ENCODE assay signal across 21 mouse cellular contexts in the genomic region with DNA sequence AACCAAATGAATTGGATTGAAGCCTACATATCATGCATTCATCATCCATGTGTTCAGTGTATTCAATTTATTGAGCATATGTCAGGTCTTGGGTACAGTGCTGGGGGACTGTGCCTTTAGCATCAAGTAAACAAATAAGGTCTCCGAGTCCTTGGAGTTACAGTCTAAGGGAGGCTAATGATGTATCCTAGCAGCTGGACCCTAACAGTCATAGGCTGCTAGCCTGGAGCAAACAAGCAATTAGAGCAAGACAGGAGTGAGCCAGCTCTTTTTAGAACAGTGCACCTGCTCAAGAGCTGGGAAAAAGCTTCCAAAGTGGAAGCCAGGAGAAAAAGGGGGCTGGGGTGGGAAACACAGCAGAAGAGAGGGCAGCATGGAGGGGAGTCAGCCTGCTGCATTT. TPM values are rescaled to one million over a fixed set of nuclear protein-coding genes. Genes with fewer than 3 reads are reported as not detected.
A peak's percentile ranks its signal among the peaks of the same experiment; 100 is the strongest.
DNase-seq lines count a peak whose midpoint lies in the region; ATAC-seq lines count a peak whose summit lies in the region.
"Had no signal": no experiment of that assay in that cellular context is flagged by ENCODE, and none has a peak within 500 bp of the region (broad histone marks: within the 10 kb centered on the region; RNA-seq: fewer than 3 reads in every experiment).

No protein-coding gene starts in this region.

- H3K4me2 ChIP-seq in forebrain, embryonic 13.5 days, result no peak overlapping the region
- H3K4me2 ChIP-seq in forebrain, embryonic 11.5 days (ENCODE audit: low read depth, low read length, severe bottlenecking), result no peak overlapping the region
- H3K4me2 ChIP-seq in hindbrain, embryonic 16.5 days (ENCODE audit: low read length), result no peak overlapping the region
- no peak overlapping the region for H3K4me2 ChIP-seq in hindbrain, embryonic 11.5 days (replicated peaks; ENCODE audit: low read depth, low read length)
- H3K4me2 ChIP-seq: heart, embryonic 11.5 days; intestine, embryonic 15.5 days; limb, embryonic 13.5 days; liver, embryonic 13.5 days; lung, embryonic 14.5 days had no signal

- no peak overlapping the region for H3K4me3 ChIP-seq in forebrain, embryonic 13.5 days
- H3K4me3 ChIP-seq in forebrain, embryonic 11.5 days (ENCODE audit: low read depth, low read length), result no peak overlapping the region
- no peak overlapping the region for H3K4me3 ChIP-seq in hindbrain, embryonic 16.5 days (ENCODE audit: low read length)
- no peak overlapping the region for H3K4me3 ChIP-seq in hindbrain, embryonic 11.5 days (ENCODE audit: low read depth, low read length)
- no peak overlapping the region for H3K4me3 ChIP-seq in macrophage (ENCODE audit: inconsistent target)
- H3K4me3 ChIP-seq: hindbrain, embryonic 10.5 days; intestine, embryonic 15.5 days; limb, embryonic 13.5 days; liver, embryonic 13.5 days had no signal

- peak overlapping the region; percentile 2; the same call in 1 of the 2 replicates for H3K27ac ChIP-seq in forebrain, embryonic 13.5 days
- no peak overlapping the region for H3K27ac ChIP-seq in forebrain, embryonic 11.5 days (ENCODE audit: low read depth, low read length)
- no peak overlapping the region for H3K27ac ChIP-seq in hindbrain, embryonic 16.5 days (ENCODE audit: low read depth, low read length)
- no peak overlapping the region for H3K27ac ChIP-seq in hindbrain, embryonic 11.5 days (ENCODE audit: low read depth, low read length)
- peak overlapping the region; percentile 38 for H3K27ac ChIP-seq in macrophage
- H3K27ac ChIP-seq: hindbrain, embryonic 10.5 days; intestine, embryonic 15.5 days; limb, embryonic 13.5 days; liver, embryonic 13.5 days had no signal

- H3K79me2 ChIP-seq in macrophage (ENCODE audit: inconsistent target), result peaks cover 35% of the 10 kb centered on the region; the same call in 1 of the 2 replicates

- no peak for DNase-seq in forebrain, embryonic 11.5 days (ENCODE audit: low spot score)
- no peak for DNase-seq in hindbrain, embryonic 11.5 days (ENCODE audit: low spot score)
- peak; percentile 50 for DNase-seq in retina, postnatal 1 day
- no peak for DNase-seq in retina, embryonic 14.5 days (ENCODE audit: low spot score)
- DNase-seq: adrenal gland, postnatal 36 days; B cell, adult 2 months; kidney, adult 9 months; kidney, postnatal 14 days; liver, embryonic 13.5 days; lung, embryonic 14.5 days; lung, postnatal 36 days had no signal

- H3K4me1 ChIP-seq in forebrain, embryonic 13.5 days, result peaks cover 9% of the 10 kb centered on the region; the same call in 1 of the 2 replicates
- H3K4me1 ChIP-seq in forebrain, embryonic 11.5 days (replicated peaks; ENCODE audit: control insufficient read depth, insufficient read depth, low read length), result no peaks in the 10 kb centered on the region
- H3K4me1 ChIP-seq in hindbrain, embryonic 16.5 days (ENCODE audit: control insufficient read depth, insufficient read depth, low read depth, low read length), result peaks cover 4% of the 10 kb centered on the region; the same call in 1 of the 2 replicates
- no peaks in the 10 kb centered on the region for H3K4me1 ChIP-seq in hindbrain, embryonic 11.5 days (replicated peaks; ENCODE audit: control insufficient read depth, insufficient read depth, low read length)
- H3K4me1 ChIP-seq: intestine, embryonic 15.5 days had no signal

- H3K36me3 ChIP-seq in forebrain, embryonic 13.5 days (ENCODE audit: poor library complexity, severe bottlenecking), result no peaks in the 10 kb centered on the region
- no peaks in the 10 kb centered on the region for H3K36me3 ChIP-seq in forebrain, embryonic 11.5 days (ENCODE audit: control insufficient read depth, insufficient read depth, low read length)
- no peaks in the 10 kb centered on the region for H3K36me3 ChIP-seq in hindbrain, embryonic 16.5 days (ENCODE audit: control insufficient read depth, insufficient read depth, low read length)
- H3K36me3 ChIP-seq in hindbrain, embryonic 11.5 days (ENCODE audit: control insufficient read depth, insufficient read depth, low read length), result no peaks in the 10 kb centered on the region
- H3K36me3 ChIP-seq in macrophage (ENCODE audit: inconsistent target), result no peaks in the 10 kb centered on the region
- H3K36me3 ChIP-seq: hindbrain, embryonic 10.5 days; intestine, embryonic 15.5 days; limb, embryonic 13.5 days; liver, embryonic 13.5 days had no signal

- ATAC-seq in forebrain, embryonic 13.5 days, result peak; percentile 71
- ATAC-seq in forebrain, embryonic 11.5 days (replicated peaks; ENCODE audit: low FRiP score), result no peak
- peak; percentile 37; the same call in 1 of the 2 replicates for ATAC-seq in hindbrain, embryonic 16.5 days
- no peak for ATAC-seq in hindbrain, embryonic 11.5 days (ENCODE audit: low FRiP score)
- ATAC-seq: intestine, embryonic 15.5 days; Patski had no signal

- no peak overlapping the region for H3K9ac ChIP-seq in forebrain, embryonic 13.5 days
- no peak overlapping the region for H3K9ac ChIP-seq in forebrain, embryonic 11.5 days (ENCODE audit: low read length)
- H3K9ac ChIP-seq in hindbrain, embryonic 16.5 days (ENCODE audit: low read depth, low read length), result no peak overlapping the region
- H3K9ac ChIP-seq in hindbrain, embryonic 11.5 days (ENCODE audit: low read depth, low read length), result no peak overlapping the region
- H3K9ac ChIP-seq: intestine, embryonic 15.5 days; limb, embryonic 13.5 days; liver, embryonic 13.5 days; lung, embryonic 14.5 days had no signal

- 64% methylated on average over 1 of the region's 1 CpGs for WGBS in forebrain, embryonic 13.5 days
- 90% methylated on average over 1 of the region's 1 CpGs for WGBS in forebrain, embryonic 11.5 days
- 37% methylated on average over 1 of the region's 1 CpGs for WGBS in hindbrain, embryonic 16.5 days
- 71% methylated on average over 1 of the region's 1 CpGs for WGBS in hindbrain, embryonic 11.5 days
- WGBS in macrophage (ENCODE audit: missing documents), result 100% methylated on average over 1 of the region's 1 CpGs

- H3K9me3 ChIP-seq in forebrain, embryonic 13.5 days (replicated peaks), result no peaks in the 10 kb centered on the region; the same call in 1 of the 2 replicates
- no peaks in the 10 kb centered on the region for H3K9me3 ChIP-seq in forebrain, embryonic 11.5 days (ENCODE audit: control insufficient read depth, low read length)
- no peaks in the 10 kb centered on the region for H3K9me3 ChIP-seq in hindbrain, embryonic 16.5 days (ENCODE audit: control insufficient read depth, low read length)
- no peaks in the 10 kb centered on the region for H3K9me3 ChIP-seq in hindbrain, embryonic 11.5 days (ENCODE audit: control insufficient read depth, low read length)
- H3K9me3 ChIP-seq: G1E; hindbrain, embryonic 10.5 days; intestine, embryonic 15.5 days; limb, embryonic 13.5 days; liver, embryonic 13.5 days had no signal

- H3K27me3 ChIP-seq in forebrain, embryonic 13.5 days, result no peaks in the 10 kb centered on the region
- no peaks in the 10 kb centered on the region for H3K27me3 ChIP-seq in forebrain, embryonic 11.5 days (ENCODE audit: control insufficient read depth, insufficient read depth, low read length)
- H3K27me3 ChIP-seq in hindbrain, embryonic 16.5 days (replicated peaks; ENCODE audit: control insufficient read depth, insufficient read depth, low read length), result no peaks in the 10 kb centered on the region; the same call in 1 of the 2 replicates
- no peaks in the 10 kb centered on the region for H3K27me3 ChIP-seq in hindbrain, embryonic 11.5 days (ENCODE audit: control insufficient read depth, insufficient read depth, low read length)
- H3K27me3 ChIP-seq: CH12.LX; intestine, embryonic 15.5 days; limb, embryonic 13.5 days; liver, embryonic 13.5 days; Patski had no signal

RNA-seq across cellular contexts. Expression of a gene that starts 1.3 kb away (rescaled TPM):
- 82.7 and 89.9 TPM in 2 replicates for polyA plus RNA-seq in forebrain, embryonic 13.5 days (2015; fragmentation: Nextera tagmentation; extraction: Ambion mirVana)
- 106 and 107 TPM in 2 replicates for polyA plus RNA-seq in forebrain, embryonic 11.5 days (2014; fragmentation: Nextera tagmentation; extraction: Ambion mirVana)
- polyA plus RNA-seq in hindbrain, embryonic 16.5 days (2015; fragmentation: Nextera tagmentation; extraction: Ambion mirVana), result 80.2 and 97.4 TPM in 2 replicates
- polyA plus RNA-seq in hindbrain, embryonic 11.5 days (2014; fragmentation: Nextera tagmentation; extraction: Ambion mirVana), result 105 and 108 TPM in 2 replicates
- total RNA-seq in macrophage (2018; cell fraction: chromatin; rRNA removed), result 10 to 100 TPM in 9 of 26 experiments, 1 to 10 TPM in 17; 2.3 to 18.3 (median 7.8) TPM
- 10 to 100 TPM; 37.7 to 72.1 (median 54.1) TPM for total RNA-seq in macrophage (2018; cell fraction: cytosol; rRNA removed)
- 10 to 100 TPM in 13 of 26 experiments, 1 to 10 TPM in 13; 4.0 to 22.7 (median 10.3) TPM for total RNA-seq in macrophage (2018; cell fraction: nucleus; rRNA removed)
- 28.8 to 103 TPM (median 37.3 TPM) in 3 replicates for polyA plus RNA-seq in macrophage (2018)

RNA-seq across cellular contexts. Expression of a gene that starts 27.8 kb away (rescaled TPM):
- polyA plus RNA-seq in forebrain, embryonic 13.5 days (2015; fragmentation: Nextera tagmentation; extraction: Ambion mirVana), result 0.17 and 0.24 TPM in 2 replicates
- 0.16 and 0.19 TPM in 2 replicates for polyA plus RNA-seq in forebrain, embryonic 11.5 days (2014; fragmentation: Nextera tagmentation; extraction: Ambion mirVana)
- 0.19 and 0.34 TPM in 2 replicates for polyA plus RNA-seq in hindbrain, embryonic 16.5 days (2015; fragmentation: Nextera tagmentation; extraction: Ambion mirVana)
- polyA plus RNA-seq in hindbrain, embryonic 11.5 days (2014; fragmentation: Nextera tagmentation; extraction: Ambion mirVana), result 0.23 and 0.31 TPM in 2 replicates
- 100 to 1,000 TPM in 17 of 26 experiments, 10 to 100 TPM in 9; 31.2 to 450 (median 187) TPM for total RNA-seq in macrophage (2018; cell fraction: chromatin; rRNA removed)
- total RNA-seq in macrophage (2018; cell fraction: cytosol; rRNA removed), result 100 to 1,000 TPM in 14 of 26 experiments, 10 to 100 TPM in 12; 68.4 to 335 (median 169) TPM
- total RNA-seq in macrophage (2018; cell fraction: nucleus; rRNA removed), result 100 to 1,000 TPM in 14 of 26 experiments, 10 to 100 TPM in 12; 35.4 to 234 (median 167) TPM
- polyA plus RNA-seq in macrophage (2018), result 80.3 to 135 TPM (median 124 TPM) in 3 replicates
- total RNA-seq: G1E had no signal
- polyA plus RNA-seq: G1E, Patski had no signal

Comparison
In these comparisons a context has a peak if more than half of its experiments do, and no peak if none do; other contexts are left out.
1. ATAC-seq: peak in forebrain, embryonic 13.5 days (single experiment) and hindbrain, embryonic 16.5 days (single experiment); none in forebrain, embryonic 11.5 days (single experiment) and hindbrain, embryonic 11.5 days (single experiment).
2. H3K27ac ChIP-seq: peak in forebrain, embryonic 13.5 days (single experiment) and macrophage (single experiment); none in forebrain, embryonic 11.5 days (single experiment), hindbrain, embryonic 16.5 days (single experiment) and hindbrain, embryonic 11.5 days (single experiment).
3. RNA of a gene that starts 27.8 kb away (polyA plus RNA-seq): 80.3 to 135 TPM in macrophage; 0.19 to 0.34 TPM in hindbrain, embryonic 16.5 days, 0.23 to 0.31 TPM in hindbrain, embryonic 11.5 days, 0.17 to 0.24 TPM in forebrain, embryonic 13.5 days and 0.16 to 0.19 TPM in forebrain, embryonic 11.5 days; every median in the first group is over 10 times any median in the second.